Mouse (Mus musculus) right cerebral cortex, postnatal 14 days (tissue): ENCODE measurements at regions not wholly inside any gene's neighbourhood (a gene's known extent, or its start where the extent isn't known, plus 50 kb on each side); places are given as distances from the start of the nearest gene placed in this dataset.
A peak's percentile ranks its signal among the peaks of the same experiment; 100 is the strongest.

ENCODE experiments used
- DNase-seq: peaks from one replicate; pipeline ENCODE4 v3.0.0; 2022

DNA sequence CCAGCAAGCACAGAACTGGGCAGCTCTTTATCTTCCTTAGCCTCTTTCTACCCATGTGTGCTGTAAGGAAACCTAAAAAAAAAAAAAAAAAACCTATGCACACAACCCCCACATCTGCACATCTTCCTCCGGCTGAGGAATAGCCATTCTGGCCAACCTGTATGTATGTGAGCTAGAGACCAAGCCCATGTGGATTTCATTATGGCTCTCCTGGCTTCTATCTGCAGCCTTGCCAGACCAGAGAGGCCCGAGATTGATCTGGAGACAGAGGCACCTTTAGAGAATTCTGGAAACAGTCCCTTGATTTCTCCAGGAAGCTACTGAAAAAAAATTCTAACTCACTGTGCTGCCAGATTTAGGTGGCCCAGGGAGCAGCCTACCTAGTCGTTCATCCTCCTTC, 281.5 kb upstream of the Mki67 start:
- no peak for DNase-seq

DNA sequence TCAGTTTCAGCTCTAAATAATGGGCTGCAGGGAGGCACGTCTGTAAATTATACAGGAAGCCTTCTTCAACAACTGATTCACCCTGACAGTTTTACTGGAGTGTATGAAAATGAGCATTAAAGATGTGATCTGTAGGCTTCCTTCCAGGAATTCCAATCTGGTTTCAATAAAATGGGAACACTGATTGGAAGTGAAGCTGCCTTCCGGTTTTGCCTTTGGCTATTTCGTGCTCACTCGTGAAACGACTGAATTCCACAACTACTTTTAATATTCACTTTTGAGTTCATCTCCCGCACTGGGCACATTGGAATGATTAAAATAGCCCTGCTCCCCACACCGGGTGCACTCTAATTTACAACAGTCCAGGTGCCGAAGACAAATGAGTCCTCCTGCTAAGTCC, 286.2 kb upstream of the Mki67 start:
- DNase-seq, result no peak

DNA sequence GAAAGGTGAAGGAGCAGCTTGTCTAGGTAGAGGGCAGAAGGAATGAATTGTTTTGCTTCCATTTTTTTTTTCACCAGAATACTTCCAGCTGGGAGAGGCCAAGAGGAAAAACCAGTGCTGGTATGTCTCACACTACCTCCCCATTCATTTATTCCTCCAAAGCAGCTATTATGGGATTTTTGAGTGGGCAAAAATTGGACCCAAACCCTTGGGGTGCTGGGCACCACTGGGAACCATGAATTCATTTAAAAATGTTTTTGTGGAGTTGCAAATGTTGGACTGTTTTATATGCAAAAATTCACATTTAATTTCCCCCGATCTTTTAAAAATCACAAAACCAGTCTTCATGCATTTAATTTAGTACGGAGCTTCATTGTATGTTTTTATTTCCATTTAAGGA, 287.1 kb upstream of the Mki67 start:
- no peak for DNase-seq

GRCm38 (mm10) chr7:136007796-136008455, 291.8 kb upstream of the Mki67 start:
- DNase-seq, result no peak

- DNase-seq, result no peak
Measured at GRCm38 (mm10) chr7:136008486-136008885, 292.3 kb upstream of the Mki67 start.

DNA sequence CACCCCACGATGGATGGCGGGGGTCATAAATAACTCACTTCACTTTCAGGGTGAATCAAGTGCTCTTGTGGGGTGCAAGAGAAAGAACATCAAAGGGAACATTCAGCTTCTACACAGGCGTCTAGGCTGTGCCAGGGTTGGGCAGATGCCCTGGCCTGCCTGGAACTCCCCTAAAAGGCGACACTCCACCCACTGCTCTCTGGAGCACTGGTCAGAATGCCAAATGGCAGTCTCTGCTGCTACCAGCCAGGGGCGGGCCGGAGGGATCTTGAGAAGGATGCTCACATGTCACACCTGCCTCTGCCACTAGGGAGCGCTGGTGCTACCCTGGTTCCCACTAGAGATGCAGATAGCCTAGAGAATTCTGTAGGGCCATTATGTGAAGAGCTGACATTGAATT, 293.9 kb upstream of the Mki67 start:
- peak; percentile 71 for DNase-seq

GRCm38 (mm10) chr7:136014706-136015105, 298.5 kb upstream of the Mki67 start:
- DNase-seq, result no peak

DNA sequence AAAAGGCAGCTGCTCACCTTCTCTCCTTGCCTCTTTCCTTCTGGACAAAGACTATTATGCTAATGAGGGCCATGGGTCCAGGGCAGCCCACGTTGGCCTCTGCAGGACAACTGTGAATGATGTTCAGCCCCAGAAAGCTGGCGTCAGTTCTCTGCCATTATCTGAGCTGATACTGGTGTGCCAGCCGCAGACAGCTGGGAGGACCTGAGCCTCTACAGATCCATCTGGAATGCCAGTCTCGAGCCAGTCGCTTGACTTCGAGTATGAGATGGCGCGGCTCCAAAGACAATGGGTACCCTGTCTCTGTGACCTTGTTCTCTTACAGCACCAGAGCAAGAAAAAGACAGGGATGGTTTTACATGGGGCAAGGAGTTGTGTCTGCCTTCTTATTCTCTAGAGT, 300.8 kb upstream of the Mki67 start:
- no peak for DNase-seq

DNA sequence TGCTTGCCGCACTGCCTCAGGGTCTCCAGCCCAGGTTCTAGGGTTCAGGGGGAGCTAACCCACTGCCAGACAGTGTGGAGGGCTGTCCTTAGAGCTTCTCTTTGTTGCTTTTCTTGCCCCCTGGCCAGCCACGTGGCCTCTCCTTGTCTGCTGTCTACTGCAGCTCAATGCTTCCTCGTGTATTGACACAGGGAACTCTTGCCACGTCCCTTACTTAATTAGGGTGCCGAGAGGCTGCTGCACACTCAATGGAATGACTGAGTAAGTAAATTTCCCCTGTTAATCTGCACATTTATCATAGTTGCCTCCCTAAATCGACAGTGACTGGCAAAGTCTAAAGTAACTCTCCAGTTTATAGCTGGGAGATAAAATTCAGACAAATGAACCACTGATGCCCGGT, 304.4 kb upstream of the Mki67 start:
- no peak for DNase-seq

- DNase-seq, result no peak
Measured at GRCm38 (mm10) chr7:136021071-136021470, 304.9 kb upstream of the Mki67 start.

DNA sequence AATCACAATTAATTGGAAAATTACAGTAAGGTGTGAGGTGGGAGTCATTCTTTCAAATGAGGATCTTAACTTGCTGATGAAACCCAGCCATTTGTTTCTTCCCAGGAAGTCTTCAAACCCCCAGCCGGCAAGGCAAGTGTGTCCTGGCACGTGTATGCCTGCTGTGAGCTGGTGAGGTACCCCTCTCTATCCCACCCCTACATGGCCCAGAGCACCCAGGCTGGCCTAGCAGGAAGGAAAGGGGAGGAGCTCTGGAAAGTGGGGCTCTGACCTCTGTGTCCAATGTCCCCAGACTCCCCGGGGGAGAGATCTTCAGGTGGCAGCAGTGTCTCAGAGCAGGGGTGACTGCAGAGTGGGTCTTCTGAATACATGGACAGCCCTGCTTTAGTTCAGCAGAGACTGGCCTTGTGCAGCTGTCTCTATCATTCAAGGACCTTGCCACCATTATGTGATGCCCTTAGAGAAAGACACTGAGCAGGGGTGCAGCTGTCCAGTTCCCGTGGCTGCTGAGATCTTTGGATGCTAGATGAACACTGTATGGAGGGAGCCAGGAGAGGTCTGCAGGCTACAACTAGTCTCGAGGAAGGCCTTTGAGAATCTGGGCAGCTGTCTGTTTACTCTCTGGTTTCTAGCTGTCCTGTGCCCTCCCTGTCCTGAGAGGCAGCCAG, 306.8 kb upstream of the Mki67 start:
- no peak for DNase-seq

GRCm38 (mm10) chr7:136026451-136026850, 310.3 kb upstream of the Mki67 start:
- no peak for DNase-seq

DNA sequence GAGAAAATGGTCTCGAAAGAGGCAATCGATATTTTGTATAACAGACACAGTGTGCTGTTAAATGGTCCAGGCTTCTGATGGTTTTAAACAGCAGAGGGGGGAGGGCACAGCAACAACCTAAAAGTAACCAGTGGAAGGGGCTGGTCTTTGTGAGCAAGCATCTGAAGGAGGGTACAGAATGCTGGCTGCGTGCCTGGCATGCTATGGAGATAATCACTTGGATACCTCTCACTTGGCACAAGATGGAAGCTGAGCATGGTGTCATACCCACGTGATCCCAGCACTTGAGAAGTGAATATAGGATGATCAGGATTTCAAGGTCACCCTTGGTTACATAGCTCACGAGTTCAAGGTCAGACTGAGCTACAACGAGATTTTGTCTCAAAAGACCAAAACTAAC, 315.9 kb upstream of the Mki67 start:
- DNase-seq, result no peak

DNA sequence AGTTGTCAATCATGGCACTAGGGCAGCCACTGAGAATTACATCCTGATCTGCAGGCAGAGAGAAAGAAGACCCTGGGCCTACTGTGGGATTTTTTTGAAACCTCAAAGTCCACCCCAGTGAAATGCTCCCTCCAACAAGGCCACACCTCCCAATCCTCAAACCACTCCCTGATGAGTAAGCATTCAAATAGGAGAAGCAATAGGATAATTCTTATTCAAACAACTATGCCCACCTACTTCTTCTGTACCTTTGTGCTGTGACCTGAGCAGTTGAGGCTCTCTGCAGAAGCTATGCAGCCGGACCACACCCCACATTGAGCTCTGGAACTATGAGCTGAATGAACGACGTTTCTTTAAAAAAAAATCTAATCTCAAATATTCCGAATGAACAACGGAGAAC, 317.4 kb upstream of the Mki67 start:
- DNase-seq, result no peak

GRCm38 (mm10) chr7:136035735-136036134, 319.6 kb upstream of the Mki67 start:
- no peak for DNase-seq

- DNase-seq, result no peak
Measured at GRCm38 (mm10) chr7:136038072-136038471, 321.9 kb upstream of the Mki67 start.

GRCm38 (mm10) chr7:136038906-136039305, 322.7 kb upstream of the Mki67 start:
- DNase-seq, result no peak

DNA sequence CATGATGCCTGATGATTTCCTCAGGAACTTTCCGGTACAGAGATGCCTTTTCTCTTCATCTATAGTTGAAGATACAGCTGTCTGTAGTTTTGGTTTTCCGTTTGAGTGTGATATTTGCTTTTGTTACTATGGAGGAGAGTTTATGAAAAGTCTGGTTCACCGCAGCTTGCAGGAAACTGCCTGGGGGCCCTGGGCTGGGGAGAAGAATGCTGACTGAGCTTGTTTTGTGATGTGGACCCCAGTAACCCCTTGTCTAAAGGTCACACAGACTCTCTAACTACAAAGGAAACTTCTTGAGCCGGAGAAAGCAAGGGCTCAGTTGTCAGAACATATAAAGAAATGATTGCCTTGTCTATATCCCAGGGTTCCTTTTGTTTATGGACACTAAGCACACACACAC, 325.8 kb upstream of the Mki67 start:
- DNase-seq, result no peak

GRCm38 (mm10) chr7:136046645-136047363, 330.6 kb upstream of the Mki67 start:
- DNase-seq, result peak; percentile 73

DNA sequence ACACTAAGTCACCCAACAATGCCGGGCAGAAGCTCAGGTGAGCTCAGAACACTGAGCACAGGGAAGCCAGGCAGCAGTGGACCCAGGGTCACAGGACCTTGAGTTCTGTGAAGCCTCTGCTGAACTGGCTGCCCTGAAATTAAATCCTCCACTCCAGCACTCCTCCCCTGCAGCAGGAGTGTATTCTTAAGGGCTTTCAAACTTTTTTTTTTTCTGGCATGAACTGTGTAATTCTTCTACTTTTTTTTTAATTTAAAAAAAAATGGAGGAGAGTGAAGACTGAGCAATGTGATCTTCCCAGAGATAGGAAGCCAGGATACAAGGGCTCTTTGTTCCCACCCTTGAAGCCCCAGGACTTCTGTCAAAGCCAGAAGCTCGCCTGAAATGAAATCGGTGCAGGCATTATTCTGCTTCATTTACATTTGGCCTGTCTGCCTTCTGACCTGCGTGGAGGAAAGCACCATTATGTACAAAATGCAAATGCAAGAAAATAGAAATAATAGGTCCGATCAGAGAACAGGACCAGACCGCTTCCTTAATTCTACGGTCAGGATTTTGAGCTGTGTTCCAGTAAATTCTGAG, 331.3 kb upstream of the Mki67 start:
- DNase-seq, result no peak

DNA sequence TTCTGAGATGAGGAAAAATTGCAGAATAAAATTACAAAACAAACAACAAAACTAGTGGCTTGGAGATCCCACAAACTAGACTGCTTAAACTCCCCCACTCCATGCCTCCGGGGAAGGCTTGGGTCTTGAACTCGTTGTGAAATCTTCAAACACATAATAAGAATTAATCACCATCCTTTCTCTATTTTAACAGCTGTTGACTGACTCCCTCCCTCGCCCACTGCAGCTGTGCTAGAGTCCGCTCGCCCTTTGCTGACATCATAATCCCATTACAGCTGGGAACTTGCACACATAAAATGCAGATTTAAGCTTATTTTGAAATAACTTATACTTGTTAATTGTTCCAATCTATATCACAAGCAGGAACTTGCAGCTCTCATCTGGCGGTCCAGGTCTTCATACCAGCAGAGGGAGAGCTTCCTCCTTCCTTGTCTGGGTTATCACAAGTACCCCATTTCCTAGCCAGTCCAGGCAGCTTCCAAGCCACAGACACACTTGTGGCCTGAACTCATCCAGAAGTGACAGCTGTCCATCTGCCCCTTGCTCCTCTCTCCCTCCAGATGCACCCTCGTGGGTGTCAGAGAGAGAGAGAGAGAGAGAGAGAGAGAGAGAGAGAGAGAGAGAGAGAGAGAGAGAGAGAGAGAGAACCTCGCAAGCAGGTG, 332.9 kb upstream of the Mki67 start:
- DNase-seq, result no peak

GRCm38 (mm10) chr7:136049587-136049930, 333.4 kb upstream of the Mki67 start:
- DNase-seq, result no peak

GRCm38 (mm10) chr7:136050116-136050515, 334.0 kb upstream of the Mki67 start:
- no peak for DNase-seq
